Mouse (Mus musculus) thymus, adult 18-20 months (tissue): ENCODE results near the gene Lingo3.

ENCODE experiments used
- DNase-seq, 2 experiments: peaks; one replicate each; pipeline ENCODE4 v3.0.0; 2022; ENCODE audit warnings: mixed read lengths in 2 of 2

The Lingo3 gene

GRCm38 (mm10) chr10:80798150-80799006 is 45.5 kb downstream of the Lingo3 start, which contains the start of the genes Sf3a2 and Plekhj1:
TSS of gene Sf3a2 (plus strand) at chr10:80798198.
TSS of gene Plekhj1 (minus strand) at chr10:80798626.
- DNase-seq = peak; percentile 92 to 95

DNA sequence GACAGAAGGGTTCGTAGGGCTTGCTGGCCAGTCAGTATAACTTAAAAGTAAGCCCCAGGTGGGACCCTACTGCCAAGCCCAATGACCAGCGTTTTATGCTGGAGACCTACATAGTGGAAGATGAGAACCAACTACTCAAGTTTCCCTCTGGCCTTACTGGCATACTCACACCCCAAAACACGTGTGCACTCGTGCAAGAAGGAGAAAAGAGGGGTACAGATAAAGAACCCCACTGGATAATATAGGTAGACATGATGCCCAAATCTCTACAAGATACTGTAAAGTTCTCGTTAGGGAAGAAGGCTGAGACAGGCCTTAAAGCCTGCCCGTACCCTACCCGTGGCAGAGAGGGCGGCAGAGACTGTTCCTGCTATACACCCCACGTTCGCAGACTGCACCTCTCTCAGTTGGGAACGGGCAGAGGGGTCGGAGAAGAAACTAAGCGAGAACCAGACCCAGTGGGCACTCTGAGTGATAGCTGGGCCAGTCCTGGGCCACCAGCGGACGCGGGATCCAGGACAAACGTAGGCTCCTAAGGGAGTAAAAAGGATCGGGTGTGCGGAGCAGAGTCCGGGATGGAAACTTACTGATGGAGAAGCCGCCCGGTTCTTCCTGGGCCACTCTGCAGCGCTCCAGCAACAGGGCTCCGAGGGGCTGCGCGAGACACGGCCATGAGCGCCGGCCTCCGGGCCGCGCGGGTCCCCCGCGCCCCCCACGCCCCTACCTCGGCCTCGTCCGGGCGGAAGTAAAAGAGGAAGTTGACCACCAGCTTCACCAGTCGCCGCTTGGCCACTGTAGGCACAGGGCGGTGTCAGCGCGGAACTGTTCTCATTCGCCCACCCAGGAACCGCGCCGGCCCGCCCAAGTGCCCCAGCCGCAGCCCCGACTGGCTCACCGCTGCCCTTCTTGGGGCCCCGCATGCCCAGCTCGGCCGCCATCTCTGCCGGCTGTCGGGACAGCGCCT is 46.4 kb downstream of the Lingo3 start:
- no peak for DNase-seq

- no peak for DNase-seq
Measured at GRCm38 (mm10) chr10:80796307-80796848, 47.5 kb downstream of the Lingo3 start.

DNA sequence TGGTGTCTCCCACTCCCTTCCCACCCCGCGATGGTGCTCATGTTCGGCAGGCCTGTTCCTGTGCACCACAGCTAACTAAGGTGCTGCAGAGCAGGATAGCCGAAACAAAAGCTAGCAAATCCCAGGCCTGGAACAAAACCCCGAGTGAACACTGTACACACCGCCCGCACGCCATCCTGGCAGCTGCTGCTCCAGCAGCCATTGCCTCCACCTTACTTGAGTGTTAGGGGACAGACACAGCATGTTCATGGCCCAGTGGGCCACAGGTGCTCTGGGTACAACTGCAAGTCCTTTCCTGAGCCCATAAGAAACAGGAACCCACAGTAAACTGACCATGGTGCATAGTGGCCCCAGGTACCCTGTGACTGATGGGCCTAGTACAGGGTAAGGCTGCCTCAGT is 49.1 kb downstream of the Lingo3 start:
- DNase-seq = no peak

DNA sequence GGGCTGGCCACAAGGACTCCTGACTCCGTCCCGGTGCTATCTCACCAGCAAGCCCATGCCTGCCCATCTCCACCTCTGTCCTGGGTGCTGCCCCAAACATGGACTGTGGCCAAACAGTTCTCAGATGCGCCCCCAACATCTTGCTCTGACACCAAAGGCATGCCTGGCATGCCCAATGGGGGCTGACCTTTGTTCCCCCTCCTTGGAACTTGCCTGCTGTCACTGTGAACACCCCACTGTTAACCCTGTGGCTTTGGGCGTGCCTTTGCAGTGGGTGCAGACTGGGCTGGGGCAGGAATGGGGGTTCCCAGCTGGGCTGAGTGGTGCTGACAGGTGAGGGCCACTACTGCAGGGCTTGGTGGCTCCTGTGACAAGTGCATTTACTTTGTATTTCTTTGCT is 50.0 kb downstream of the Lingo3 start:
- no peak for DNase-seq

- no peak for DNase-seq
Measured at GRCm38 (mm10) chr10:80793033-80793784, 50.6 kb downstream of the Lingo3 start.

- peak; percentile 61 to 73 for DNase-seq
Measured at GRCm38 (mm10) chr10:80792175-80793032, 51.4 kb downstream of the Lingo3 start.

DNA sequence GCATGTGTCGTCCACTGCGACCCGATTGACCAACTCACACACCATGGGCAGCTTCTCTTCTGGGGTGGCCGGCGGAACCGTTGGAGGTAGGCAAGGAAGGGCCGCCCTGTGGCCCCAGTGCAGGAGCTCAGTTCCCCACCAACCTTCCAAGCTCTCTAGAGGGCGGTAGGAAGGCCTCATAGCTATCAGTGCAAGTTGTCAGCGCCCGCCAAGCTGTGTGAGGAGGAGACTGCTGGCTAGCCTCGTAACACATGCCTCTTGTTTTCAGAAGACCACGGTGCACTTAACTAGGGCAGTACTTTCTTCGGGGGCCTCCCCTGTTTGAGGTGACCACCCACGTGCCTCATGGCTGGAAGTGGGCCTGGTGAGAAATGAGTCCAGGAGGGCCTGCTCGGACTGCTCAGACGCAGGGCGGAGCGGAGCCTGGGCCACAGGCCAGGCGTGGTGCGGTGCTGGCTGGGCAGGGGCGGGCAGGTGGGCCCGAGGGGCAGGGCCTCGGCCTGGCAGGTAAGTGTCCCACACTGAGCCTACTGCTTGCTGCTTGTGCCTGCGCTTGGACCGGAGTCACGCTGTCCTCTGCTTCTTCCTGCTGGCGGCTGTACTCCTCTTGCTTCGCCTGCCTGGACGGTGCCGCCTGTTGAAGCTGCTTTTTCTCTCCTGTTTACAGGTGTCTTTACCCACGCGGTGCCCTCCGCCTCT is 52.2 kb downstream of the Lingo3 start:
- no peak for DNase-seq

- DNase-seq = no peak
Measured at GRCm38 (mm10) chr10:80790761-80791404, 53.0 kb downstream of the Lingo3 start.

GRCm38 (mm10) chr10:80787517-80787916 is 56.3 kb downstream of the Lingo3 start:
- DNase-seq = no peak

- DNase-seq = no peak
Measured at GRCm38 (mm10) chr10:80785963-80786362, 57.9 kb downstream of the Lingo3 start.

GRCm38 (mm10) chr10:80784871-80785270 is 59.0 kb downstream of the Lingo3 start:
- DNase-seq = no peak

- no peak for DNase-seq
Measured at GRCm38 (mm10) chr10:80784302-80784701, 59.5 kb downstream of the Lingo3 start.
